Mouse (Mus musculus): Measurements from ENCODE around the gene Sytl3. TPM values are rescaled to one million over a fixed set of nuclear protein-coding genes. Genes with fewer than 3 reads are reported as not detected.
A peak's percentile ranks its signal among the peaks of the same experiment; 100 is the strongest.

The Sytl3 gene
- polyA plus RNA-seq, 1 experiment from 2014 or later, result 1.1 TPM

DNA sequence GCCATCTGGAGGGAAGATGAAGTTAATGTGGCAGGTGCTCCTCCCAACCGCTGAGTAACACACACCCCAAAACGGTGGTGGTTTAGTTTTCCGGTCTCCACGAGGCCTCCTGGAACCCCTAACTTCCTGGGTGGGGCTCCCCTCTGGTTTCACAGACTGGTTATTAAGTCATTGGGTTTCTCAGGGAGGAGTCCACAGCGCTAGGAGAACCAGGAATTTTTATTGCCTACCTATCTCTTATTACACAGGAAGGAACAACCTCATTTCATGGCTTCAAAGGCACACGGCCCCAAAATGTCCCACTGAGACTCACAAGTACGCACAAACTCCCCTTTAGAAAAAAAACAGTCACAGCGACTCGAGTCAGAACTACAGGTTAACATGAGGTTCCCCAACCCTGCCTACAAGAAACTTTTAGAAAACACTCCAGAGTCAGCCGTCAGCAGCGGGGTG lies 84.9 kb downstream of the Sytl3 start:
- Histone ChIP-seq H3K4me2 (no peak overlapping the region), H3K27me3 (no peaks in the 10 kb centered on the region), H3K4me3 (no peak overlapping the region), H3K4me1 (replicated peaks) (peaks cover 78% of the 10 kb centered on the region), H3K9ac (no peak overlapping the region), H3K36me3 (peaks cover 22% of the 10 kb centered on the region; the same call in 1 of the 2 replicates), H3K27ac (replicated peaks) (no peak overlapping the region), H3K9me3 (no peaks in the 10 kb centered on the region)
- WGBS, result 45% methylated on average over 11 of the region's 11 CpGs
- ATAC-seq (ENCODE audit: low read depth), result no peak

DNA sequence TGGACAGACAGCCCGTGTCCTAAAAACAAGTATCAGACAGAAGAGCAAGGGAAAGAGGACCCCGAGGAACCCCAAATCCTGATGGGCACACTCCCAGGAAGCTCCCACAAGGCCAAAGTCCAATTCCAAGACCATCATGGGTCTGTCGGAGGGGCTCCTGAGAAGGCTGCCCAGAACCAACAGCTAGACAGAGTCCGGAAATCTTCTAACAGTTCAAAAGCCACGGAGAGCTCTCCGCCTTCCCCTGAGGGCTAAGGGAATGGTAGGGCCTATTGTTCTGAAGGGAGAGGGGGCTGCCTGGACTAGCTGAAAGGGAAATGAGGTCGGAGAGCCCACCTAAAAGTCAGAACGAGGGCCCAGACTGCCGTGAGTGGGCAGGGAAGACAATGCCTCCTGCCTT lies 85.5 kb downstream of the Sytl3 start:
- Histone ChIP-seq H3K4me1 (replicated peaks) (peaks cover 78% of the 10 kb centered on the region), H3K4me3 (no peak overlapping the region), H3K27me3 (no peaks in the 10 kb centered on the region), H3K9me3 (no peaks in the 10 kb centered on the region), H3K27ac (replicated peaks) (peak overlapping the region; percentile 79; the same call in 1 of the 2 replicates), H3K4me2 (no peak overlapping the region), H3K9ac (no peak overlapping the region), H3K36me3 (peaks cover 17% of the 10 kb centered on the region; the same call in 1 of the 2 replicates)
- WGBS, result 48% methylated on average over 9 of the region's 9 CpGs
- ATAC-seq (ENCODE audit: low read depth), result no peak

DNA sequence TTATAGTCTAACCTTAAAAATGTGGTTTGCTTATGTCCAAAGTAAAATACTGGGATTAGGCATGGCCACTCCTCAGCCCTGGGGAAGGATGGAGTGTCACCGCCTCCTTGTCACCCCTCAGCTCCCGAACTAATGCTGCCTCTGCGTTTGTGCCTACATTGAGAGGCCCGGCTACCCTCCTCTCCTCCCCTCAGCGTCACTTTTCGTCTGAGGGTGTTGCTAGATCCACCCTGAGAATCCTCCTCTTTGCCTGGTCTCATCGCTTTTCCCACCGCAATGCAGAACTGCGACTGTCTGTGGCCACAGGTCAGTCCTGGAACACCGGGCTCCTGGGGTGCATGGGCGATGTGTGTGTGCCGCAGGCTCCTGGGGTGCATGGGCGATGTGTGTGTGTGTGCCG lies 86.0 kb downstream of the Sytl3 start:
- Histone ChIP-seq H3K27ac (replicated peaks) (peak overlapping the region; percentile 79), H3K9me3 (no peaks in the 10 kb centered on the region), H3K4me3 (no peak overlapping the region), H3K36me3 (peaks cover 13% of the 10 kb centered on the region; the same call in 1 of the 2 replicates), H3K4me2 (no peak overlapping the region), H3K9ac (no peak overlapping the region), H3K27me3 (no peaks in the 10 kb centered on the region), H3K4me1 (replicated peaks) (peaks cover 78% of the 10 kb centered on the region)
- 88% methylated on average over 14 of the region's 14 CpGs for WGBS
- ATAC-seq (ENCODE audit: low read depth), result no peak

DNA sequence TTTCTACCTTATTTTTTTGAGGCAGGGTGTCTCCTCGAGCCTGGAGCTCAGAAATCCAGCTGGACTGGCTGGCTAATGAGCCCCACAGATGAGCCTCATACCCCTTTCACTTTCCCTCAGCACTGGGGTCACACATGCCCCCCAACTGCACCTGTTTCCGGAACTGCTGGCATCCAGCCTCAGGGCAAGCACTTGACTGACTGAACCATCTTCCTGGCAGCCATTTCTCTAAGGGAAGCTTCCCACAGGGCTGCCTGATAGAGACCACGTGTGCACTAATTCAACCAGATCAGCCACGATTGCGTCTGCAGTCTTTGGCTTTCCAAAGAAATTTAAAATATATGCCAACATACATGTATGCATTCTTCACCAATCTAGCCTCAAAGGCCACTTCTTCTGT lies 86.6 kb downstream of the Sytl3 start:
- no peak overlapping the region for H3K4me2 ChIP-seq
- peaks cover 75% of the 10 kb centered on the region for H3K4me1 ChIP-seq (replicated peaks)

DNA sequence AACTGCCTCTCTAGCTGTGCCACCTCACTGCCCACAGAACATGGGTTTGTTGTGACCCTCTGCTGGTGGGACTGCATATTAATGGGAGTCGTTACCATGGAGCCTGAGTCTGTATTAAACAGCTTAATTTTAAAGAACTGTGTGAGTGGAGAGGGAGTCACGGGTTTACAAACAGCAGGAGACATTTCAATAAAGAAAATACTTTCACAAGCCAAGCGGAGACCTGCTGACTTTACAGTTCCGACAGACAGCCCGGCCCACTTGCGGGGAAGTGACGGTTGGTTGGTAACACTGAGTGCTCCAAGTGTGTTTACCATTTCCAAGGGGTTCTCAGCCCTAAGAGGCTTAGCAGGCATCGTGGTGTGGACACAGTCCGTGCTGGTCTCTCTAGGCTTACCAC lies 87.1 kb downstream of the Sytl3 start:
- Histone ChIP-seq H3K4me3 (no peak overlapping the region), H3K4me1 (replicated peaks) (peaks cover 73% of the 10 kb centered on the region), H3K9me3 (no peaks in the 10 kb centered on the region), H3K27me3 (no peaks in the 10 kb centered on the region), H3K4me2 (no peak overlapping the region), H3K27ac (replicated peaks) (peak overlapping the region; percentile 79), H3K9ac (no peak overlapping the region), H3K36me3 (peaks cover 4% of the 10 kb centered on the region; the same call in 1 of the 2 replicates)
- WGBS, result 34% methylated on average over 9 of the region's 9 CpGs
- peak; percentile 66 for ATAC-seq (ENCODE audit: low read depth)

More for the DNA sequence above, 86.6 kb downstream of the Sytl3 start:
- H3K9ac ChIP-seq, result no peak overlapping the region
- ATAC-seq (ENCODE audit: low read depth), result no peak
- H3K27ac ChIP-seq (replicated peaks), result peak overlapping the region; percentile 79
- WGBS, result 52% methylated on average over 5 of the region's 5 CpGs
- H3K27me3 ChIP-seq, result no peaks in the 10 kb centered on the region
- H3K4me3 ChIP-seq, result no peak overlapping the region
- H3K9me3 ChIP-seq, result no peaks in the 10 kb centered on the region
- peaks cover 8% of the 10 kb centered on the region; the same call in 1 of the 2 replicates for H3K36me3 ChIP-seq

DNA sequence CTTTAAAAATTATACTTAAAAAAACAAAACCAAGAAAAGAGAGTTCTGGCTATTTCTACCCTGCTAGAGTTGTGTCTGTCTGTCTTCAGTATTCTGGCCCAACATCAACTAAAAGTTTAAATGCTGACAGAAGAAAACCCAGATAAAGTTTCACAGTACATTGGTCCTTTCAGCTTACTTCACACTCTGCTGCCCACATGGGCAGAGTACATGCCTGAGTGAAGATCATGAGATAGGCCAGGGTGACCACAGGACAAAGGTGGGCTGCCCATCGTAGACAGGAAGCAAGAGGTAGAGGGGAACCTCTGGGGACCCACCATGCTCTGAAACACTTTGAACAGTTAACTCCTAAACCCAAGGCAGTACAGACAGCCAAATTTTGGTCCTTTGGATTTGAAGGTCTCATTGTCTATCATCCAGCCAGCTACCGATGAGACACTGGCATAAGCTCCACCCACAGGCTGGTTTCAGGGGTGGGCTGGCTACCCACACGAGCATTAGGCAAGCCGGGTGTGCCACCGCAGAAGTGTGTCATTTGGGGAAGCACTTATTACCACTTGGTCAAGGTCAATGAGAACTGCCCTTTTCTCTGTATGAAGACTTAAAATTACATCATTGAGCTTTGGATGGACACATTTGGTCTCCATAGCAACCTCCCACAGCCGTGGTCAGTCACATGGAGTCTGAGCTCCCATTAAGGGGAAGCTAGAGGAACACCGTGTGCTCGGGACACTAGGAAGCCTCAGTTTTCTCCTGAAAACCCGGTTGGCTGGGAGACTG lies 87.7 kb downstream of the Sytl3 start:
- H3K4me3 ChIP-seq, result no peak overlapping the region
- ATAC-seq (ENCODE audit: low read depth), result no peak
- no peak overlapping the region for H3K4me2 ChIP-seq
- no peak overlapping the region for H3K9ac ChIP-seq
- WGBS, result 64% methylated on average over 9 of the region's 9 CpGs
- H3K36me3 ChIP-seq, result peaks cover 4% of the 10 kb centered on the region; the same call in 1 of the 2 replicates
- peak overlapping the region; percentile 79 for H3K27ac ChIP-seq (replicated peaks)
- no peaks in the 10 kb centered on the region for H3K9me3 ChIP-seq
- H3K4me1 ChIP-seq (replicated peaks), result peaks cover 74% of the 10 kb centered on the region
- no peaks in the 10 kb centered on the region for H3K27me3 ChIP-seq

DNA sequence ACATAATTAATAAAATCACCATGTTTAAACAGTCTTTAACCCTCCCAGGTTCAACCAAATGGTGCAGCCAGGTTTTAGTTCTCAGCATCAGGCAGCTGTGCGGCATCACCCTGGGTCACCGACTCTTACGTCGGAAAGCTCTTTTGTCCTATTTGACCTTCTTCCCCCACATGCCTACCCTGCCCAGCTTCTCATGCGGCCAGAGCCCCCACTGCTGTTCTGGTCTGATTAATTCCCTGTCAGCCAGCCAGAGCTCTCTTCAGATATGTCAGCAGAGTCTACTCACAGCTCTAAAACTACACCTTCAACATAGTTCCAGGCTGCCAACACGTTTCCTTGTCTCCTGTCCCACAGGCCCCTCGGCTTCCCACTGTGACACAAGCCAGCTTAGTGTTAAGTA lies 88.6 kb downstream of the Sytl3 start:
- peaks cover 10% of the 10 kb centered on the region; the same call in 1 of the 2 replicates for H3K36me3 ChIP-seq
- no peaks in the 10 kb centered on the region for H3K27me3 ChIP-seq
- no peaks in the 10 kb centered on the region for H3K9me3 ChIP-seq
- ATAC-seq (ENCODE audit: low read depth), result no peak
- no peak overlapping the region for H3K27ac ChIP-seq (replicated peaks)
- WGBS, result 26% methylated on average over 7 of the region's 7 CpGs
- H3K9ac ChIP-seq, result no peak overlapping the region
- H3K4me1 ChIP-seq (replicated peaks), result peaks cover 73% of the 10 kb centered on the region
- no peak overlapping the region for H3K4me2 ChIP-seq
- H3K4me3 ChIP-seq, result no peak overlapping the region

DNA sequence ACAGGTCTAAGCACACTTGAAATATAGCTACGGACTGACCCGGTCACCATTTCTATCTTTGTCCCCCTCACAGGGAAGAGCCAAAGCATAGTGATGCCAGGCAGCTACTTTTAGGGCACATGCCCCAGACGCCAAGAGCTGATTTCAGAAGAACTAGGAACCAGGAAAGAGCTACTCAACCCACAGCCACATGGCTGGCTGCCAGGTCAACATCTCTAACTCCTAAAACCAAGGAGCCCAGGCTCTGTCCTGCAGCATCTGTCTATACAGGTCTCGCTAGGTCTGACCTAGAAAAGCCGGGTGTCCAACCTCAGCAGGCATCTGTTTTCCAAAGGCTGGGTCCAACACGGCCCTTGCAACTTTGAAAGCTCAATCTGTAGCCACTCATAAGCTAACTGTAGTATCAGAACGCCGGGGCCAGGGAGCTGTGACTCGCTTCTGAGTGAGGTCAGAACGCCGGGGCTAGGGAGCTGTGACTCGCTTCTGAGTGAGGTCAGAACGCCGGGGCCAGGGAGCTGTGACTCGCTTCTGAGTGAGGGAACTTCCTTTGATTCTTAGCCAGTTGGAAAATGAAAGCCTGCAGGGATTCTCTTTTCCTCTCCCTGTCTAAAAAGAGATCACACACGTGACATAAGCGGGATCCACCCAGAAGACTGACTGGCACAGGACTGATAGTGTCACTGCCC lies 90.0 kb downstream of the Sytl3 start:
- Histone ChIP-seq H3K4me1 (replicated peaks) (peaks cover 59% of the 10 kb centered on the region), H3K4me3 (no peak overlapping the region), H3K27ac (replicated peaks) (no peak overlapping the region), H3K27me3 (no peaks in the 10 kb centered on the region), H3K36me3 (peaks cover 11% of the 10 kb centered on the region; the same call in 1 of the 2 replicates), H3K9ac (no peak overlapping the region), H3K9me3 (no peaks in the 10 kb centered on the region), H3K4me2 (no peak overlapping the region)
- ATAC-seq (ENCODE audit: low read depth), result no peak
- 87% methylated on average over 17 of the region's 17 CpGs for WGBS

DNA sequence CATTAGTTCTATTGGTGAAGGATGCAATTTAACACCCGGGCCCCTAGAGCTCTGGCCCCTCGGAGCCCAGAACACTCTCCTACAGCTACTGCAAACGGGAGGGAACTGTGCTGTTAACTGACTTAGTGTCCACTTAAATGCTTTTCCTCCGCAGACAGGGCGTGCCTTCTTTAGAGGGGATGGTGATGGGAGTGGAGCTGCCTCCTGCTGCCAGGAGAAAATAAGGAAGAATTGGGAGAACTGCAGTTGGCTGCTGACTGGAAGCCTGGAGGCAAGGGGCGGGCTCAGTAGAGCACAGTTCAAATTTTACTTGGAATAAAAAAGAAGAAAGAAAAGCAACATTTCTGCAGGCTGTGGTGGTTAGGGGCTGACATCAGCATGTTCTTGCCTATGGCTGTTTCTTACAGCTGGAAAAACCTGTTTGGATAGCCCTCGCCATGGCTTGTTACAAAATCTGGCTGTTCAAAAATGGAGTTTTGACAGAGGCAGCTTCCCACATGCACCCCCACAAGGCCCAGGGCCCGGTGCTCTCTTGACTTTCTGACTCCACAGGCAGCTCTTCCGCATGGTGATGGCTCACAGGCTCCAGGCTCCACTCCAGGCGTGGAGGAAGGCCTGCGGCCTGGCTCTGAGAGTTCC lies 92.4 kb downstream of the Sytl3 start:
- Histone ChIP-seq H3K9me3 (no peaks in the 10 kb centered on the region), H3K4me3 (no peak overlapping the region), H3K4me2 (no peak overlapping the region), H3K27ac (replicated peaks) (0 out of 2 replicates have a peak overlapping the region, but pooled peaks have one; percentile 33), H3K9ac (no peak overlapping the region; the same call in 1 of the 2 replicates), H3K36me3 (peaks cover 11% of the 10 kb centered on the region; the same call in 1 of the 2 replicates), H3K27me3 (no peaks in the 10 kb centered on the region), H3K4me1 (replicated peaks) (peaks cover 35% of the 10 kb centered on the region)
- ATAC-seq (ENCODE audit: low read depth), result no peak
- 79% methylated on average over 11 of the region's 11 CpGs for WGBS

DNA sequence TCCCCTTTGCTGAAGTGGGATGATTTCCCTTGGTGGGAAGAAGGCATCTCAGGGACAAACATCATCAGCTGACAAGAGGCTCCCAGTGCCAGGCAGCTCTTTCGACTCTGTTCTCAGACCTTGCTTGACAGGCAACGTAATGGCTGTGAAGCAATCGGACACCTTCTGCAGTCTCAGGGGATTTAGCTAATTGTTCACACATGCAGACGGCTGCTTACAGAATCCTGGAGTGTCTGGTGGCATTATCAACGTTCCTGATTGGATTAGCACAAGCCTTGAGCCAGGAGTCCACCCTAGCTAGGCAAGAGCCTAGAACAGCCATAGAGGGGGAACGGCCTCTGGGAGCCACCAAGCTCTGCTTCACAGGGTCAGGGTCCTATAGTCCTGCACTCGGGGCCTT lies 93.5 kb downstream of the Sytl3 start:
- no peaks in the 10 kb centered on the region for H3K9me3 ChIP-seq
- H3K36me3 ChIP-seq, result peaks cover 11% of the 10 kb centered on the region; the same call in 1 of the 2 replicates
- no peak overlapping the region for H3K4me3 ChIP-seq
- no peak overlapping the region for H3K9ac ChIP-seq
- ATAC-seq (ENCODE audit: low read depth), result no peak
- H3K27ac ChIP-seq (replicated peaks), result no peak overlapping the region; the same call in 1 of the 2 replicates
- H3K4me1 ChIP-seq (replicated peaks), result peaks cover 24% of the 10 kb centered on the region
- H3K27me3 ChIP-seq, result no peaks in the 10 kb centered on the region
- no peak overlapping the region for H3K4me2 ChIP-seq
- 61% methylated on average over 7 of the region's 7 CpGs for WGBS

DNA sequence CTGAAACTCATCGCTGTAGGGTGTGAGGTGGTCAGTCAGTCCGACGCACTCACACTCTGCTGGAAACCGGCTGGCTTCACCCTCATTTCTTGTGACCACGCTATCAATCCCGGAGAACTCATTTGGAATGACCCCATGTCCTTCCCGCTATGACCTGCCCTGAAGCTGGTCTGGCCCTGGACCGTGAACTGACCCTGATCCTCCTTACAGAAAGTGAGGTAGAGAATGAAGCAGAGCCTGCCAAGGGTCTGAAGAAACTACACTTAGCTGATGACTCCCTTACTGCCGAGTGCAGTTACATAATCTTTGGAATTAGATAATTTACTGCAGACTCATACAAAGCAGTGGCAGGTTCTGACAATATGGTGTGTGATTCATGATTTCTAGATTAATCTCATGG lies 96.3 kb downstream of the Sytl3 start:
- Histone ChIP-seq H3K27ac (replicated peaks) (no peak overlapping the region), H3K4me3 (no peak overlapping the region), H3K36me3 (peaks cover 7% of the 10 kb centered on the region; the same call in 1 of the 2 replicates), H3K4me2 (no peak overlapping the region), H3K9me3 (no peaks in the 10 kb centered on the region), H3K27me3 (no peaks in the 10 kb centered on the region), H3K9ac (no peak overlapping the region), H3K4me1 (replicated peaks) (peaks cover 22% of the 10 kb centered on the region)
- WGBS, result 86% methylated on average over 9 of the region's 9 CpGs
- no peak for ATAC-seq (ENCODE audit: low read depth)

DNA sequence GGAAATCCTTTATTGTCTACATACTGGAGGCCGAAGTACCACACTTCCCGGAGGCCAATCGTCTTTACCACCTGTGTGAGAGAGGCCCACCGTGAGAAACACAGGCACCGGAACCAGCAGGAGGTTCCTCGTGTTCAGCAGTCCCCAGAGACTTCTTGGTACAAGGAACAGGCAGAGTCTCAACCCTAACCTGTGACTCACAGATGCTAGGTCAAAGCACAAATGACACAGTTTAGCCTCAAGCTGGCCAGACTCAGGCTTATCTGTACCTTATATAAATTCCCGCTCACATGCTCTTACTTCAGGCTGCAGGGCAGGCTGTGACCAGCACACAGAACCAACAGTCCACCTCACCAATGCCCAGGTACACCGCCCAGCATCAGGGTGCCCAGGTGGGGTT lies 97.0 kb downstream of the Sytl3 start:
- H3K27me3 ChIP-seq, result no peaks in the 10 kb centered on the region
- 84% methylated on average over 8 of the region's 8 CpGs for WGBS
- H3K4me1 ChIP-seq (replicated peaks), result peaks cover 22% of the 10 kb centered on the region
- H3K9ac ChIP-seq, result no peak overlapping the region
- no peak for ATAC-seq (ENCODE audit: low read depth)
- H3K36me3 ChIP-seq, result peaks cover 7% of the 10 kb centered on the region; the same call in 1 of the 2 replicates
- H3K4me3 ChIP-seq, result no peak overlapping the region
- no peak overlapping the region for H3K27ac ChIP-seq (replicated peaks)
- no peak overlapping the region for H3K4me2 ChIP-seq
- H3K9me3 ChIP-seq, result no peaks in the 10 kb centered on the region

Data from neural tube, embryonic 13.5 days (tissue).